Mouse (Mus musculus): Measurements from ENCODE around the gene Tbpl1. TPM values are rescaled to one million over a fixed set of nuclear protein-coding genes. Genes with fewer than 3 reads are reported as not detected.

Tbpl1 gene
- total RNA-seq, 2 experiments from 2014 or later = 17.0 to 22.9 TPM

DNA sequence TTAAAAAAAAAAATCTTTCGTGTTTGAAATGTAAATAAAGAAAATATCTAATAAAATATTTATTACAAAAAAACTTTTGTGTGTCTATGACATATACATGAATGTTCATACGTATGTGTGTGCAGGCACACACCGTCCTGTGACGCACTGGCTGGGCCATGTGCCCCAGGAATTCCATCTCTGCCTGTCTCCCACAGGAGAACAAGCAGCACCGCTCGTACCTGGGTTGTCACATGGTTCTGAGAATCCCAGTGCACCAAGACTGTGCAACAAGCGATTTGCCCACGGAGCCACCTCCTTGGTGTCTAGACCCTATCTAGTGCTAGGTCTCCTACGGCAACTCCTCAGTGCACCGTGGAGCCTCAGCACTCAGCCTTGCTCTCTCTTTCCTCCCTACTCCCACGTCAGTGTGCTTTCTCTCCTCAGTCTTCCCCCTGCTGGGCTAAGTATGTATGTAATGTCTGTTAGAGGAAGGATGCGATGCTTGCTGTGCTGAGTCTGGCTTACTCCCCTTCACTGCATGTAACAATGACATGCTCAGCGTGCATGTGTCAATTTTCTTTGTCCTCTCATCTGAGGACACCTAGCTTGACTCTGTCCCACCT, 21.5 kb downstream of the Tbpl1 start:
- DNase-seq = no peak

DNA sequence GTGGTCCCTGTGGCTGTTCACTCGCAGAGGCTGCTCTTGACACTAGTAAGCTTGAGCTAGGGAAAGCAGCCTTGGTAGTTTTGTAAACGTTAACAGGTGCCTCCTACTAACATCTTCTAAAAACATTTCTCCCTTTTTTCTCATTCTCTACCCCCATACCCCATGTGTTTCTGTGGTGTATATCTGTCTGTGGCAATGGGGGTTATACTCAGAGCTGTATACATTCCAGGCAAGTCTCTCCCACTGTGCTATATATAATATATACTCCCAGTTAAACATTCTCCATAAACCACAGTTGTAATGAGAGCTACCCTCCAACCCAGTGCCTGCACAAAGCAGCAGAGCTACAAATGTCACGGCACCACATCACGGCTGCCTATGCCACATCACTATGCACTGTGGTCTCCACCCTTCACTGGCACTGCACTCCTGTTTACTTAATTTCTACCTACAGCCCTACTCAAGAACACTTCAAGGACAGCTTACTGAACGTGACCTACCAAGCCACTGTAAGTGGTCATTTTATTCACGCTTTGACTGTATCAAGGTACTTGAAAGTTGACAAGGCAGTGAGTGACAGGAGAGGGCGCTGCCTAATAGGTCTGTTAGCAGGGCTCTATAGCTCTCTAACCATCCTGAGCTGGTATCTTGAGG, 23.4 kb downstream of the Tbpl1 start:
- no peak for DNase-seq

DNA sequence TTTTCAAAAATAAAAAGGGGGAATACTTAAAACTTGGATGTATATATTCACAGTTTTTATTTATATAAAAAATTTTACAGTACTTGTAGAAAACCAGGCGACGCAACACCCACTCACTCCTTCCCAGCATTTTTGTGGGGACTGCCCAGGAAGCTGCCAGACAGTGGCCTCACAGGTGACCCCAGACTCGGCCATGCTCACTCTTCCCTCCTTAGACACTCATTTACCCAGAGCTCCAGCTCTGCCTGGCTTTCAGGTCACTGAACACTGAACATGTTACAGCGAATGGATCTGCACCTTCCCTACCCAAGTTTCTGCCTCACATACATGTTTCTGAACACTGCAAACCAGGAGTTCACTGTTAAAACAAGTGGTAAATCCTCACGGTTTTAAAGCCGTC, 27.9 kb downstream of the Tbpl1 start:
- no peak for DNase-seq

DNA sequence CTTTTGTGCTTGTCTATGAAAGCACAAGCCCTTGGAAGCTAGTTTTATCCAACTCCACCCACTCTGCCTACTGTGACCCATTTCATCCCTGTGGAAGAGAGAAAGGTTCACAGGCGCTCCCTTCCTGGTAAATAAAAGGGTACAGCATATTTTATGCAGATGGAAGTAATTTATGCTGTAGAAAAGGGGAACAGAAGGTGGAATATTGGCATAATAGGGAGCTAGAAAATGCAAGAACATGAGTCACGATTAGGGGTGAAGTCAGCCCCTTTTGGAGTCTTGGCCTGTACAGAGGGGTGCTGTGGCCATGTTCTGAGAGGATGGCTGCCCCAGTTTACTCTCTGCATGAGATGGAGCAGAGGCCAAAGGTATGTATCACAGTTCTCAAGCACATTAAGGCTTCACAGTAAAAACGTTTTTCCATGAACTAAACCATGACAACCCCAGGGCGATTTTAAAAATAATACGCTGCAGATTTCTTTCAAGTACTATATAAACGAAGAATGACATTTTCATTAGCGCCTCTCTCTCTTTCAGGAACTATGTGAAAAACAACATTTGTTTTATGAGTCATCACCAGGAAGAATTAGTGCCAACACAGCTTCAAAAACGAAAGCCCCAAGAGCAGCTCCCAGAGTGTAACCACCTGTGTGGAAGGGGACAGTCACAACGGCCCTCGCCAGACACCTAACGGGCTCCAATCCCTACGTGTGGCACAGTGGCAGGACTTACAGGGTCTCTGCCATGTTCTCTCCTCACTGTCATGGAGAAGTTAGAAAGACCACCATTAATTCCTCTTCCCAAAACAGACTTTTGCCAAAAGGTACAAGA, 30.0 kb downstream of the Tbpl1 start:
- DNase-seq = no peak

DNA sequence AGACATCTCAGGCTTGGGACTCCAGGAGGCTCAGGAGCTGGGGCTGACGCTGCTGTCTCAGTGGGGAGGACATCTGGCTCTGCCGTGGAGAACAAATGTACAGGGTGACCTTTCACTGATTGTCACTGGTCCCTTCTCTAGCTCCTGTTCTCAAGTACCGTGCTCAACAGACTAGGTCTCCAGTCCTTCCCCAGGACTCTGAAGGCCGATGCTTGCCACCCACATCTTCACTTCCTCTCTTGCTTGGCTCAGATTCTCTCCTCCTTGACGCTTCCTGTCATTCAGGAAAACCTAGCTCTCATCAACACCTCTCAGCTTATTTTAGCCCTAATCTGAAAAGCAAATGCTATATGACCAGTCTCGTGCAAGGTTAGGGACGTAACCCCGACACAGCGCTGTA, 31.0 kb downstream of the Tbpl1 start:
- no peak for DNase-seq

DNA sequence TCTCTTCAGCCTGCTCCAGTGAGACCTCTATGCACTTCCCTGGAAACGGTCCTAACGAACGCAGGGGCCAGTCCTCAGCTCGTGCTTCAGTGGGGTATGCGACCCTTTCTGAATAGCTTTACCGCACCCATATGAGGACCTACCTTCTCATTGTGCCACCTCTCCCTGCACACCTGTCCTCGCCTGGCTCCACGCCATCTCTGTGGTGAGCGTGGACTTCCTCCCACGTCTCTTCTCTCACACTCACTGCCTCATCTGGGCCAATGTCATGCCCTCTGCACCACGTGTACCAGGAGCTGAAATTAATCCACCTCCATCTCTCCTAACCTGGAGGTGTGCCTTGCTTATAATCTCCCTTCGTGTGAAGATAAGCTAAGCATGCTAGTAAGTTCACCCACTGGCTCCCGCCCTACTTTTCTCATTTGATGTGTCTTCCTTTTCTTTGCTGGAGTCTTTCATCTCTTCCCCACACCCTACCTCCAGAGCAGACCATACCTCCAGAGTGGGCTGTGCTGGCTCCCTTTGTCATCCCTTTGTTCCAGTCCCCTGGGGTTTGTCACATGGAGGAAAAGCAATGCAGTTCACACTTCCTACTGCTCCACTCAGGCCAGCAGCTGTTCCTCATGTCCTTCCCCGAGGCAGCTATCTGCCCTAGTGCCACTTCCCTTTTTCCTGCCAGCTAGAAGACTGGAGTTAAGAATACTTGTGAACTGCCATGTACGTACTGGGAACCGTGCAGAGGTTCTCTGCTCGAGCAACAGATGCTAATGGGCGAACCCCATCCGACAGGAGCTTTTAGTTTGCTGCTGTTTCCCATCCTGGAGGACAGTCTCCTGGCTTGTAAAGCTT, 32.0 kb downstream of the Tbpl1 start:
- DNase-seq = no peak

DNA sequence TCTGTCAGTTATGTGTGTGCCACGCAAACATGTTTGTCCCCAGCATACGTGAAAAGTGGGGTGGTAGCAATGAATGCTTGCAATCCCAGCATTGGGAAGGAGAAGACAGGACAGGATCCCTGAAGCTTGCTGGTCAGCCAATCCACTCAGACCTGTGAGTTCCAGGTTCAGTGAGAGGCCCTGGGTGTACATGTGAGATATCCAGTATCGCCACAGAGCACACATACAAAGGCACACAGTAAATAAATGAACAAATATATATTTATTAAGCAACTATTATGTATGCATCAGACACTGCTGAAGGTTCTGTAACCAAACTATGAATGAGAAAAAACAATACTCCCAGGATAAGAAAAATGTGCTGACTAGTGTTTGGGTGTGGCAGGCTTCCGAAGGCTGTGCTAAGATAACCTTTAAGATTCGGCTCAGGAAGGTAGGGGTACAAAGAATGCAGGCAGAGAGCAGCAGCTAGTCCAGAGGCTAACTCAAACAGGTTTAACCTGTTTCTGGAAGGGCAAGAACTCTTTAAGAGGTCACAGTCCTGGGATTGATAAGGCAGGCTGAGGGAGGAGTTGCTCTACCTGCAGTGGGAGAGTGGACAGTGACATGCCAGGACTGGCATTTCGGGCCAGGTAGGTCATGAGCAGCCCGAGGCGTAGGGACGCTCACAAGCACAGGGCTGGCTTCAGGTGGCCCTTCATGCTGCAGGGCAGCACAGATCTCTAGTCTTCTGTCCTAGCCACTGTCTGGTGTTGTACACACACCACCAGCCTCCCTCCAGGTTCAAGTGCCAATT, 33.4 kb downstream of the Tbpl1 start:
- DNase-seq = no peak

DNA sequence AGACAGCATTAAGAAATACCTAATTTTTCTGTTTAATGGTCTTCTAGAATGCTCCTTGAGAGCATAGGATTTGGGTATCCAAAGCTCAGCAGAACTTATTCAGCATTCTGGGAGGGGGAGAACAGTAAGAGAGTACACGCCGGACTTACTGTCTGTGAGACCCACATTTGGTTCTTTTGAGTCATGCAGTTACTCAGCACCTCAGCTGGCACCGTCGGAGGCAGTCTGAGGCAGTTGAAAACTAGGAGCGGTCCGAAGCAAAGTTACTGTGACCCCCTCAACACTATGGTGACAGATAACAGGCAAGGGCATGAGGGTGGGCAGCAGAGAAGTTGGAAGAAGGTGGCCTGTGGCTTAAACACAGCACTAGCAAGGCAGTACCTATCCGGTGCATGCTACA, 34.9 kb downstream of the Tbpl1 start:
- DNase-seq = no peak

DNA sequence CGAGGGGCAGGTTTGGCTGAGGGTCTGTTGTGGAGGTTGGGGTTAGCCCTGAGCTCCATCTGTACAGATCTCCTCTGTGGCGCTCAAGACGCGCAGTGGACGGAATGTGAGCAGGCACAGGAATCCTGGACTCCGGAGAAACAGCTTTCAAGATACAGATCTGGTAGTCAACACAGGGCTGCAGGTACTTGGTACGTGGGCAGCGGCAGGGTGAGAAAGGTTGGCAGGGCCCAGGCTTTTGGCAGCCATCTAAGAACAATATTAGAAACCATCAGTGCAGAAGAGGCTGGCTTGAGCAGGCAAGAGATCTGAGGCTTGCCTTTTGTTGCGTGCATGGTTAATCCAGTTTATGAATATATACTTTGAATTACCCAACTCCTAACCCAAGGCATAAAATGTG, 35.5 kb downstream of the Tbpl1 start:
- DNase-seq = no peak

DNA sequence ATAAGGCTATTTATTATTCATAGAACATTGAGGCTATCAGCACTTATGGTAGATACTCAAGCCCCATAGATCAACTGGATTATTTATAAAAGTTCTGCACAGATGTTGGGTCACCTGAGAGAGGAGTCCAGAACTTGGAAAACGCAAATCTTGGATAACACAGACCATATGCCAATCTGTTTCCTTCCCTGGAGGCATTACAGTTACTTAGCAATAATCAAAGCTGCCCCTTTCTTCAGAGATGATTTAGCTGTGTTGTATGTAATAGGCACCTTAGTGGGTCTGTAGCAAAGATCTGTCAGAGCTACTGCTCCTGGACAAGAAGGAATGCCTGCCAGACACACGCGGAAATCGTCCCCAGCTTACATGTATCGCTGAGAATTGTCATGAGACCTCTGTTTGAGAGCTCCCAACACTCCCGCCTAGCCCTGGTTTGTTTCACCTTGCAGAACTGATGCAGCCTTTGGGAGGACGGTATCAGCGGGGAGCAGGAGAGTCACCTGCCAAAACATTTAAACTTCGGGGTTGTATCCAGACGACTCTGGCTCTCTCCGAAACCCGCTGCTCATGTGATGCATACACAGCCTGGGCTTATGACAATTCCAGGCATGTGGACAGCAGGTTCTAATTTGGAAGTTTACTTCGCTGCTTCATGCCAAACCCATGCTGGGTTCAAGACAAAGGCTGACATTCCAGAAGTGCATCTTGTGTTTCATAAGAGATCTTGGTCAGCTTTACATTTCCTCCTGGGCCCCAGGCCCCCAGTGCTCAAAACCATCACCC, 55.7 kb downstream of the Tbpl1 start:
- DNase-seq = no peak

DNA sequence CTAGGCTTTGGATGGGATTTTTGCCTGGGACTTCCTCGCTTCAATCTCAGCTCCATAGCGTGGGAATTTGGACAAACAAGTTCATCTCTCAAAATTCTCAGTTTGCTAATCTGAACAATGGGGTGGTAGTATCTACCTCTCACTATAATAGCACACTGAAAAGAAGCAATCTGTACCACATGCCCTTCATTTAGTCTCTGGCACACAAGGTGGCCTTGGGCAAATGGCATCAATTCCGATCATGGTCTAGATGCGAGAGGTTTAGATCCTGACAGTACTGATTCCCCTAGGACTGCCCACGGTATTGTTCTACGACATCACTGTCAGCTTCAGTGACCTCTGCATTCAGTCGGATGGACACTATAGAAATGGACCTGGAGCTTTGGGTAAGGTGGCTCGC, 57.6 kb downstream of the Tbpl1 start:
- DNase-seq = no peak

DNA sequence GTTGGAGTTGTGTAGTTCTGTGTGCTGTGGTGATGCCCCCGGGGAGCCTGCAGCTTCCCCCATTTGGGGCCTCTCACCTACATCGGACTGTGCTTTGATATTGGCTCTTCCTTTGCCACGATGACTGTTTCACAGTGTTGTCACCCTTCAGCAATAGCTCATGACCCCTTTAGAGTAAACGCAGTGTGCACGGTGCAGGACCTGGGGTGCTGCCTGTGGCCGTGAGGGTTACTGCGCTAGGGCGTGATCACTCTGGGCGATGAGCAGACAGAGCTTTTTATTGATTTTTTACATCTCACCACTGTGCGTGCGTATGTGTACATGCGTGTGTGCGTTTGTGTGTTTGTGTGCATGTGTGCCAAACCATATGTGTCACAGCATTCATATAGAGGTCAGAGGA, 63.2 kb downstream of the Tbpl1 start:
- no peak for DNase-seq

DNA sequence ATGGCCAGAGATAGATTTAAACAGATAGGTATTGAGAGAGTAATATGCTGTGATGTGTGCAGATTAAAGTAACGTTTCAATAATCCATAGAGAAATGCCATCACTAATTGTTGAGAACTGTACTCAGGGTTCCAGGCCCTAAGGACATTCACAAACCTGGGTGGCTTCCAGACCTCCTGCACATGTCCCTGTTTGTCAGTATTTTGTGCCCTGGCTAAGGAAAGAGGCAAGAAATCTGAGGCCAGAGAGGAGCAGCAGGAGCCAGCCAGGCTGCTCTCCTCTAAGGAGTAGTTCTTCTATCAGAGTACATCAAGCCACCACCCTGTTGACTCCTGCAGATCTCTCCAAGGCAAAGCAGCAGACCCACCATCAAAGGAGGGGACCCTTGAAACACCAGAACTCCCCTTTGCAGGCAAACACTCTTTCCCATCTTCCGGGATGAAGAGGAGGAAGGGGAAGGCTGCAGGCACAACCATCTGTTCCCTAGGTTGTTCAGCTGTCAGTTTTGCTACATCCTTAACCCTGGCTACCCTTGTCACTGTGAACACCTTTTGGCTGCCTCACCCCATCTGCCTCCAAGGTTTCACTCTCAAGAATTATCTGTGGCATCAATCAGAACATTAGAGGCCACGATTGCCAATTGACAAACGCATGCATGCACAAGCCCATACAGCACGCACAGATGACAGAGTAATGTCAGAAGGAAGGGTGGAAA, 71.3 kb downstream of the Tbpl1 start:
- DNase-seq = no peak

DNA sequence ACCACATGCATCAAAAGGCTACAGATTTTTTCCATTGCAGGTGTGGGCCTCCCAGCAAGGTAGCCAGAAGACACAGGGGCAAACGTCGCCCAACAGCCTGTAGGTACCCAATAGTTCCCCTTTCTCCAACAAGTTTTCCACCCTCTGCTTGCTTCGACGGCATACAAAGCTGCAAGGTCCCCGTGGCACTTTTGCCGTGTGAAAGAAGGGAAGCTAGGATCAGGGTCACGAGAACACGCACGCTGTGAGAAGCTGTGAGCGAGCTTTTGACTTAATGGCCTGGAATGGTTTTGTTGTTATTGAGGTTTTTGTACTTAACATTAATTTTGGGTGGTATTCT, 72.4 kb downstream of the Tbpl1 start:
- DNase-seq = no peak

DNA sequence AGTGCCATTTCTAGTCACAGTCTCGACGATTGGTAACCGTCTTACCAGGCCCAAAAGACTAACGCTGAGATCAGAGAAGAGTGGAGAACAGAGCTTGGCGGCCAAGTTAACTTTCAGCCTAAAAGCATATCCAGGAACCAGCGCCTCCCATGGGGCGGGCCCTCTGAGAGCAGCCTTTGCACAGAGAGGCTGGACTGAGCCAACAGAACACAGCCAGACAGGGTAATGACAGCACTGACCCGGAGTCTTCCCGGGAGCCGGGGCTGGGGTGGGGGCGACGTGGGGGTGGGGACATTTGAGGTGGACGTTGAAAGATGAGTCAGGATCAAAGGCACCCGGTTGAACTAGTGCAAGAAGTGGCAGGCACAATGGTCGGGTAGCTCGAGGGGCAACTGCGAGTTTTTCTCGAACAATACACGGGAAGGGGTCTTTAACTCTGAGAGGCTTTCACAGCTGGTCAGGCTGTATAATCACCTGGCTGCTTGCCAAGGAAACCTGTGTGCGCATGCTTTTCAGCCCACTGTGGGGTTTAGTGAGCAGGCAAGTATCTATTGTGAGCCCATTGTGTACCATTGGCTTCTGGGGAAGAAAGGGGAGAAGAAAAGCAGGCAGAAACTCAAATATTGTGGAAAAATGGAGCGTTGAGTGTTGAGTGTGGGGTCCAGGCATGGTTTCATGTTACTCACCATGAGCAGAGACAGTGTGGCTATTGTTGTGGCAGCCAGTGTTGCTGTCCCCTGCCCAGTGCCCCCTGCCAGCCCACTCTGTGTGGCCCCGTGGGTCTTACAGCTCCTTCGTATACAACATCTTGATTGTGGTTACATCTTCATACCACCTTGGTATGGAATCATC, 73.0 kb downstream of the Tbpl1 start:
- peak; percentile 56 for DNase-seq
